Mouse (Mus musculus): Measurements from ENCODE around the gene Sp3.
"Not testable (repeated sequence)": the region's sequence is repeated elsewhere in the genome, so short reads cannot be mapped to it uniquely, and the experiment has no call there.

Sp3 gene

DNA sequence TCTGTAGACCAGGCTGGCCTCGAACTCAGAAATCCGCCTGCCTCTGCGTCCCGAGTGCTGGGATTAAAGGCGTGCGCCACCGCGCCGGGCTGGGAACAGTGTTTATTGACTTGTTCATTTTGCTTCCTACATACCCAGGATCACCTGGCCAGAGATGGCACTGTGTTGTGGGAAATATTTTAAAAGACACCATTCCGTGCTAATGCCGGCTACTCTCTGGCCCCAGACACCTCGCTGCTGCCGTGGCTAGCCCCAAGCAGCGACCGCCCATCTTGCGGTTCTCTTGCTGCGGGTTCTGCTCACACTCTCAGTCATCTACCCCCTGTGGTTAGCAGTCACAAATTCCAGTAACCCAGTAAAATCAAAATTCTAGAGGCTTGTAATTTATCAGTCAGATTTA is 12.3 kb upstream of the Sp3 start:
- DNase-seq (ENCODE audit: low spot score) = no peak

DNA sequence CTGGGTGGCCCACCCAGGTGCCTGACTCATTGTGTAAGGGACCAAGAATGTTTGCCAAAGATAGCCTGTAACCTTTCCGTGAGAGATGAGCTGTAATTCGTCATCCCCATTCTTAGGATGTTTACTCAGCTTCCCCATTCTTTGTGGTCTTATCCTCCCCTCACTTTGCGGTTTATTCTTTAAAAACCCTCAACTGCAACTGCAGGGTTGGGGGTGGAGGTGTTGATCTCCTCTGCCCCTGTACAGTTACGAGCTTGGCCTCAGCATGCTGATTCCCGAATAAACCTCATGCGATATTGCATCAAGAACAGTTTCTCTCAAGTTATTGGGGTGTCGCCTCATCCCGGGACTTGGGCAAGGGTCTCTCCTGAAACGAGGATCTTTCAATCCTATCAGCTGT is 8.7 kb upstream of the Sp3 start:
- DNase-seq (ENCODE audit: low spot score) = not testable (repeated sequence)

DNA sequence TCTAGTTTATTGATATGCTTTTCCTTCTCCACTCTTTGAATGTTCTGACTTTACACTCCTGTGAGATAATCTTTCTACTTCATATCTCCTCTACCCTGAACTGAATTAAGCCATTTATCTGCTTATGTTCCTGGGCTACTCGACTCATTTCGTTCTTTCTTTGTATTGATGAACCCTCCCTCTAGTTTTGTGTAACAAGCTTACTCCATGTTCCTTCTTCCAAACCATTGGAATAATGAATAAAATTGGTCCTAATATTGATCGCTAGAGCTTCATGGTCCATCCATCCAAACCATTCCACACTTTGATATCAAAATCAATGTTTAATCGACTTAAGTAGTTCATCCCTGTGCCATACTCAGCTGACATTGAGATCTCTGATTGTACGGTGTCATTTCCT is 6.4 kb upstream of the Sp3 start, which contains the start of gene Gm11084:
Gm11084 (minus strand) TSS at position 101 of the 400 bp plus-strand sequence.
- no peak for DNase-seq (ENCODE audit: low spot score)

DNA sequence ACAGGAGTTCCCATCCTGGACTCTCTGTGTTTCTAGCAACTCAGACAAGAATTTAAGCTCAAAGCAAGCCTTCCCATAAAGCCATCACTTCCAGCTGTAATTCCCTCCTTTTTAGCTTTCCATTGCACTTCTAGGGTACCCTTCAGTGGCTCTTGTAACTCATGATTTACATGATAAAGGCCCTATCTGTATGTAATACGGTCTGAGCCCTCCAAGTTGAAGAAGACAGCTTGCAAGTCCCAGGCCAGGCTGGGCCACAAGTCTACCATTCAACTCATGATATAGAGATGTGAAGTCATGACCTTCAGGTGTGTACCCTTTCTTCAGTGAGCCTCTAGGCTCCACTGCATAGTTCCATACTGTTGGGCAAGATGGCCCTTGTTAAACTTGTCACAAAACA is 5.3 kb upstream of the Sp3 start:
- DNase-seq (ENCODE audit: low spot score) = no peak

DNA sequence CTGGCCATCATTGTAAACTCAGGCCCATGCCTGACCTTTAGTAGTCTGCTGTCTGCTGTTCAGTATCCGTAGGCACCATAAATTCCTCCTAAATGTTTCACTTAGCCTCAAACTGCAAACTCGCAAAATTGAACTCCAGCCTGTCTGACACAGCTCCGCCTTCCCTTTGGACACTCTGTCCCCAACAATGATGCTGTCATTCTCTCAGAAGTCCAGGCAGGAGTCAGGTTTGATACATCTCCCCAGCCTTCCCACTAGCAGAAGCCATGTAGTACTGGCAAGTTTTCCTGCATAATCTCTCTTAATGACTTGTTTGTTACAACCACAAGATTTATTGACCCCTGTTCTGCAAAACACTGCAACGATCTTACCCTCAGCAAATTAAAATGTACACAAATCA is 4.6 kb upstream of the Sp3 start:
- no peak for DNase-seq (ENCODE audit: low spot score)

DNA sequence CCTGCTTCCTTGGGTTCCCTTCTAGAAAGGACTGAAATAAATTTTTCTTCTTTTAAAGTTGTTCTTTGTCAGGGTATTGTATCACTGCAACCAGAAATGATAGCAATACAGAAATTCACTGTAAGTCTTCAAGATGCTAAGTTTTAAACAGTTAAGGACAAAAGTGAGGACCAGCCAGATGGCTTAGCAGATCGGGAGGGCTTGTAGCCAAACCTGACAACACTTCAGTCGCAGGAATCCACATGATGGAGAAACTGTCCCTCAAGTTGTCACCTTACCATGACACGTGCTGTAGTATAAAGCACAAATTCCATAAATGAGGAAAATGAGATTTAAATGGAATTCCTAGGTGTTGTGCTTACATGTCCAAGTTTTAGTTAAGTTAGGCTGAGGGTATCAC is 3.0 kb upstream of the Sp3 start:
- DNase-seq (ENCODE audit: low spot score) = no peak

DNA sequence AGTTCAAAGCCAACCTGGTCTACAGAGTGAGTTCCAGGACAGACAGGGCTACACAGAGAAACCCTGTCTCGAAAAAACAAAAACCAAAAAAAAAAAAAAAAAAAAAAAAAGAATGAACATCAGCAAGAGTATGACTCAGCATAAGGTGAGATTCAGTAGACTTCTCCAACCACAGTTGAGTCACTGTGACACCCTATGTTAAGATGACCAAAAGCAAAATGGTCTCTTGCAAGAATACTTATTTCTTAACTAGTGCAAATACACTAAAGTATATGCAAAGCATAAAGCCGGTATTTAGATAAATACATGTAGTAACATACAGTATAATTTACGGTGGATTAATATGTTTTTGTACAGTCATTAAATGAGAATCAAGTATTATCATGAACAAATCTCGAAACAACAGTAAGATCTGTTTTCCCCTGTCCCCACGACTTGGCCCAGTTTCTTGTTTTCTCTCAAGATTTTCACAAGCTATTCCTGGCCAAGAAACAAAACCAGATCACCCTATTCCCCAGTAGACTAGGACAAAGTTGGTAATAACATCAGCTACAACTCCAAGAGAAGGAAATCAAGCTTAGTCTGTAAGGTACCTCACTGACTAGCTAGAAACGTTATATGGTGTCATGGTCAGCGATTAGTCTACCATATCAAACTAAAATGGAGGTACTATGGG is 2.0 kb upstream of the Sp3 start:
- DNase-seq (ENCODE audit: low spot score) = no peak

DNA sequence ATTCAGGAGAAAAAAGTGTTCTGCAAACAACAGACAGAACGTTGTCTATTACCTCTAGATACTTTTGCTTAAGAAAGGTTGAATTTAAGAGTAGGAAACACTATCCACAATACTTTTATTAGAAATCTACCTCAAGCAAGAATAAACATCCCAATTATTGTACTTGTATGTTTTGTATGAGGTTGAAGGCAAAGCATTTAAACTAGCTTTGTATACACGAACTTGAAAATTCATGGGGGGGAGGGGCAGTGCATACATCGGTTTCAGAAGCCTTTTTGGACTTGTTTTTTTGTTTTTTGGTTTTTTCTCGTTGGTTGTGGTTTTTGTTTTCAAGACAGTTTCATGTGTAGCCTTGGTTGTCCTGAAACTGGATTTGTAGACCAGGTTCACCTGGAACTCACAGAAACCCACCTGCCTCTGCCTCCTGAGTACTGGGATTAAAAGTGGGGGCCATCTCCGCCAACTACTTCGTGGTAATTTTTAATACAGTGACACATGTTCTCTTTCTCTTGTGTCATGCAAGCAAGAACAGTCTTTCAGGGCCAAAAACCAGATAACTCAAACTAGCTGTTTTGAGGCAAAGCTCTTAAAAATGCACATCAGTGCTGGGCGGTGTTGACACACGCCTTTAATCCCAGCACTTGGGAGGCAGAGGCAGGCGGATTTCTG is 1.3 kb upstream of the Sp3 start:
- DNase-seq (ENCODE audit: low spot score) = no peak

DNA sequence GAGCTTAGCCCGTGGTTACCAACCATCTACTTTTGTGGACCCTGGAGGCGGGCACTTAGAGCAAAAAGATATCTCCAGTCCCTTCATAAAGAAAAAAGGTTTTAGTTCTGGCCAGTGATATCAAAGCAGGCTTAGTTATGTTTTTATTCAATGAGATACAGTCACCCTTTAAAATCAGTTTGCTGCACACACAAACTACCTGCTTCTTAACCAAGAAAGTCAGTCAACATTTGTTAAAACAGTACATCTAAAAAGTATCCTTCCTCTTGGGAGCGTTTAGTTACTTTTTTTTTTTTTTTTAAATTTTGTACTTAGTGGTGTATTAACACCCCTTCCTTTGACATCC is 802 bp upstream of the Sp3 start:
- no peak for DNase-seq (ENCODE audit: low spot score)

DNA sequence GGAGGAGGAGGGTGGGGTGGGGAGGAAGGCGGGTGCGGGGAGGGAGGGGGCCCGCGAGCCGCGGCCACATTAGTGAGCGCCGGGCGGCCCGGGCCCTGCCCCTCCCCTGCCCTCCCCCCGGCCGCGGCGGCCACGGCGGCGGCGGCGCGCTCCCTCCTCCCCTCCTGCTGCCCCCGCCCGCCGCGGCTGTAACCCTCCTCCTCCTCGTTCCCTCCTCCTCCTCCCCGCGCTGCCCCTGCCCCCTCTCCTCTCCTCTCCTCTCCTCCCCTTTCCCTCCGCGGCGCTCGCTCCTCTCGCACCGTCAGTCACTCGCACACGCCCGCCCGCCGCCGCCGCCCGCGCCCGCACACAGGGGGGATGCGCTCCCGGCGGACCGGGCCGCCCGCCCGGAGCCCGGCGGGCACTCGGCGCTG is 581 bp downstream of the Sp3 start:
- DNase-seq (ENCODE audit: low spot score) = no peak

DNA sequence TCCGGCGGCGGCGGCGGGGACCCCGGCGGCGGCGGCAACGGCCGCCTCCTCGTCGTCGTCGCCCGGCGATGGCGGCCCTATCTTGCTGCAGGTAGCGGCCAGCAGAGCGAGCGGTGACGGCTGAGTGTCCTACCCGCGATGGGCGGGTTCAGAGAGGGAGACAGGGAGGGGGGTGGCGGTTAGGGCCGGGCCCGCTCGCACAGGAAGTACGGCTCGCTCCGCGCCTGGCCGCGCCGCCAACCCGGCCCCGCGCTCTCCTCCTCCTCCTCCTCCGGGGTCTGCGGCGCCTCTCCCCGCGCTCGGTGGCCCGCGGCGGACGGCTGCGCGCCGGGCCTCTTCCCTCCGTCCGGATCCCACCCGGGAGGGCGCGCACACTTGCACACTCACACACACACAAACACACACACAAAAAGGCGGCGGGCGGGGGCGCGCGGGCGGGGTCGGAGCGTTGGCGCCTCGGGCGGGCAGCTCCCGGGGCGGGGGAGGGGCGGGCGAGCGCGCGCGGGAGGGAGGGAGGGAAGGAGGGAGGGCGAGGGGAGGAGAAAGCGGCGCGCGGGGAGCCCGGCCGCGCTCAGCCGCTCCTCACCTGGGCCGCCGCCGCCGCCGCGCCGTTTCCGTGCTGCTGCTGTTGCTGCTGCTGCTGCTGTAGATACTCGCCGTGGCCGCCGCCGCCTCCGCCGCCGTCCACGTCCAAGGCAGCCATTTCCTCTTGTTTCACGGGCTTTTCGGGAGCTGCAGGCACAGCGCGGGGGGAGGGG is 1.2 kb downstream of the Sp3 start:
- peak; percentile 82 for DNase-seq (ENCODE audit: low spot score)

DNA sequence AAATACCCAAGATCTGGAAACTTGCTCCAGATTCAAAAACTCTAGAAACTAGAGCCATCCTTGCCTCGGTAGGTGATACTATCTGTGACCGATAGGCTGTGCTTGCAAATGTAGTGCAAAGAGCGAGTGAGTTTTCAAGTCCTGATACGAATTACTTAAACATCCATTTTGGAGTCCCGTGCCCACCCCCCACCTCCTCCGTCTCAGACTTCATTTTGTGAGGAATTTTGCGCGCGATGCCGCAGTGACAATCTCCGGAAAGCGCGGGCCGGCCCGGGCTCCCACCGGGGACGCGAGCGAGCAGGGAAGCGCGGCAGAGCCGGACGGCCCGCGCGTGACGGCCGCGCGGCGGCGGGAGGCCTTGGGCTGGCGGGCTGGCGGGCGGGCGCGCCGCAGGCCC is 1.8 kb downstream of the Sp3 start:
- DNase-seq (ENCODE audit: low spot score) = peak; percentile 75

DNA sequence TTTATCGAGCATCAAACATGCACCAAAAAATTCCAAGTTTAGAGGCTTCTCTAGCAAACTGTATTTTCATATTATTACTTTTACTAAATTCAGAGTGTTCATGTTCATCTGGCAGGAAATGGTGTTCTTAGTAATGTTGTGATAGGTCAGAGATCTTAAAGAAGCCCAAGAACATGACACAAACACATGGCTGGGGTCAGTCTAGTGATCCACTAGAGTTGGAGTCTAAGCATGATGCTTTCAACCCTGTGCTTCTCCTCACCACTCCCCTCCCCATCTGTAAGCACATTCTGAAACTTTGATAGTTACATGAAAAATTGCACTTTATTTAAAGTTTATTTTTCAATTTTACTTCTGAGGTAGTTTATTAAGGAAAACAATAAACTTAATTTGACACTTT is 3.0 kb downstream of the Sp3 start:
- no peak for DNase-seq (ENCODE audit: low spot score)

DNA sequence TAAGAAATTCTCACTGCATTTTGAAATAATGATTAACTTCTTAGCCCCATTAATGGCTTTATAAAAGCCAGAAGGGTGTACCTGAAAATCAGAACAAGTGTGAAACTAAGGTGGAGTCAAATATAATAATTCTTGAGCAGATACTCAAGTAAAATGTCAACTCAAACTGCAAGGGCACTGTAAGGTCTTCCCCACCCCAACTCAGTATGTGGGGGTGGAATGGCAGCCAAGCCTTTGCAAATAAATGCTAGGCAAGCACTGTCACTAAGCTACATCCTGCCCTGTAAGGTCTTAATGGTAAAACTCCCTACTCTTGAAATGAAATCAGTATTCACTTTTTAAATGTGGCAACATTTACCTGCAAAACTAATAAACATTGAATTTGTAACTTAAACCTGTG is 4.2 kb downstream of the Sp3 start:
- DNase-seq (ENCODE audit: low spot score) = no peak

DNA sequence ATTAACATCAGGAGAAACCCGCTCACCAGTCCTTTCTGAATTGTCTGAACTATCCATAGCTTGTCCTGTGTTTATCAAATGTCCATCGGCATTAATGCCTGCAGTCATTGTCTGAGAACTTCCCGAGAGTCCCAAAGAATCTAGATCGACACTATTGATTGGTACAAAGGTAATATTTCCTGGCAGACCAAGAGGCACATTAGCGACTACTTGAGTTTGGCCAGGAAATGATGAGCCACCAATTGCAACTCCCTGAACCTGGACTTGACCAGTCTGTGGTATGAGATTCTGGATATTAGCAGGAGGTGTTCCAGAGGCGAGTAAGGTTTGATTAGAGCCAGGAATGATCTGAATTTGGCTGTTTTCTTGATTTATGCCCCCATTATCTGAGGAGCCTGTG is 9.4 kb downstream of the Sp3 start:
- DNase-seq (ENCODE audit: low spot score) = no peak

DNA sequence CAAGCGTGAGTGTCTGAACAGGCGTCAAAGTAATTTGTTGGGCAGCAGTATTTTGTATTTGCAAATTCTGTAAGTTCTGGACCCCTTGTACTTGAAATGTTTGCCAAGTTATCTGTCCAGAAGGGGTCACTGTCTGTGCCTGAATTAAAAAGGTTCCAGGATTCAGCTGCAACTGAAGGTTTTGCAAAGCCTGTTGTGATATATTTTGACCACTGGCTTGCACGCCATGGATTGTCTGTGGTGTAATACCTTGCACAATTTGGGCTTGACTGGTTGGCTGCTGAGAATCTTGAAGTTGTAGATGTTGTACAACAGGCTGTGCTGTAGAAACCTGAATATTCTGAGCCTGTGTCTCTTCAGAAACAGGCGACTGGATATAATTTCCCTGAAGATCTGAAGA is 9.9 kb downstream of the Sp3 start:
- DNase-seq (ENCODE audit: low spot score) = no peak

DNA sequence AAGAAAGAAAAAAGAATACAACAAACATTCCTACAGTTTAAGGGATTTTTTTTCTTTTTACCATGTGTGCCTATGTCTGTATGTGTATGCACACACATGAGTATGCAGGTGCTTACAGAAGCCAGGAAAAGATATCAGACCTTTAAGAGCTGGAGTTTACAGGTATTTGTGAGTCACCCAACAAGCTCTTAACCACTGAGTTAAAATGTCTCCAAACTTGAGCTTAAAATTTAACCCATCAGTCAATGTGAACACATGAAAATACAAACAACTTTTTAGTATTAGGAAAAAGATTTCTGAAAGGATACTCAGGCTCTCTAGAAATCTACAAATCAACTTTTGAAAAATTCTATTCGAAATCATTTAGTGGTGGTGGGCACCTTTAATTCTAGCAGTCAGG is 11.7 kb downstream of the Sp3 start:
- DNase-seq (ENCODE audit: low spot score) = no peak

DNA sequence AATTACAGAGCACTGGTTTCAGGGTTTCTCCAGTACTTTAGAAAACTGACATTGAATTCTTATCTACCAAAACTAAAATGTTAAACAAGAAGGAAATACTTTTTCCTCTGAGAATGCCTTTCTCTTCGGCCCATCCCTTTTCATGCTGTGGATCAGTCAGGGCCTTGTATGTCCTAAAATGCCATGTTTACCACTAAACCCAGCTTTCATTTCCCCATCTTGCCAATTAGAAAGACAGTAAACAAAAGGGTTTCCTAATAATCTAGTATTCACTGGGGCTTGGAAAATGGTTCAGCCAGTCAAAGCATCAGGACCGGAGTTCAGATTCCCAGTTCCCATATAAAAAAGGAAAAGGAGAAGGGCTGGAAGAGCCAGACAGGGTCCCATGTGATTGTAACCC is 14.8 kb downstream of the Sp3 start:
- DNase-seq (ENCODE audit: low spot score) = no peak

DNA sequence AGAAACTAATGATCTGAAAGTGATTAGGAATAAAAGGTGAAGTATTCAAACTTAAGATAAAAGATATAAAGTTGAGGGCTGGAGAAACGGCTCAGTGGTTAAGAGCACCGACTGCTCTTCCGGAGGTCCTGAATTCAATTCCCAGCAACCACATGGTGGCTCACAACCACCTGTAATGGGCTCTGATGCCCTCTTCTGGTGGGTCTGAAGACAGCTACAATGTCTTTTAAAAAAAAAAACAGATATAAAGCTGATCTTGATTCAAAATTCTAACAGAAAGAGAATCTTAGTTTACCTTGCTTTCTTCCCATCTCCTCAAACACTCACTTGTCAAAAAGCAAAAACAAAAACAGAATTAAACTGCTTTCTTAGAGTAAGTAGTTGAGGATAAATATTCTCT is 23.8 kb downstream of the Sp3 start:
- no peak for DNase-seq (ENCODE audit: low spot score)

DNA sequence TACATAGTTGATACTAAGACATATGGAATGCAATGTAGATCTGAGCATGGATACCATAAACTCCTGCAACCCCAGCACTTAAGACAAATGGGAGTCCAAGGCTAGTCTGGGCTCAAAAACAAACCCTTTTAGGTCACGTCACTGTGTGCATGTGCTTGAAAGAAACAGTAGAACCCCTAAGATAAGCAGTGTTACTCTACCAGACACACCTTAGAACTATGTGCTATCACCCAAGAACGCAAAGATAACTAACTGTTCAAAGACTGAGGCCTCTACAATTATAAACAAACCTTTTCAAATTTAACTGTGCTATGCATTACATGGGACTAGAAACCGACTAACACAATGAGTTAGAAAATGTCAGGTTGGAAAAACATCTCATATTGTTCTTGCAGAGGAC is 27.3 kb downstream of the Sp3 start:
- no peak for DNase-seq (ENCODE audit: low spot score)

DNA sequence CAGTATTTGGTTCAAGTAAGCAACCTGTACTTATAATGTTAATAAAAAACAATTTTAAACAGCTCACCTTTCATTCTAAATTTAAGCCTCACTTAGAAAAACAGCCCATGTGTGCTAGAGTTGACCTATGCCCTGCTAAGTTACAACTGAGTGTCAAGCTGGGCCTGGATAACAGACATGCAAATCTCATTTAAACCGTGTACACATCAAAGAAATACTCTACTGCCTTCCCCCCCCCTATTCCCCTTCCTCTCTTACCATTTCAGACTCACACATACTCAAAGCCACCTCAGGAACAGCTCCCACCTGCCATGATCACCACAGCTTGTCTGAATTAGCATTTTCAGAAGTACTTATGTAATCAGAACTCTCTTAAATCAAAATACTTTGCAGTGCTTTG is 44.3 kb downstream of the Sp3 start:
- no peak for DNase-seq (ENCODE audit: low spot score)

DNA sequence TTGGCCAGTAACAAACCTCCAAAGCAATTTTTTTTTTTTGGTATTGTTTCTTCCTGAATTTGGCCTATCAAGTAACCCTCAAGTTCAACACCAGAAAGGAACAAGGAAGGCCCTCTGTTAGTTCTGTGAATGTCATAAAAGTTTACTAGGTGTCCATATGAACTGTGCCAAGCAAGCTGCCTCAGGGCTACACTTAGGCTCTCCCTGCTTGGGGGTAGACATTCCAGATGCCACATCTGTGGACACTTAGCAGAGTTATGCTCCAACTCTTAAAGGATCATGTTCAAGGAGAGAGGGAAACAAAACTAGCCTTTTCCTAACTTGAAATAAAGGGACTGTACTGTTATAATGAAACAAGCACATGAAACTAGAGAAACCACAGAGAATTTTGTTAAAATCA is 48.1 kb downstream of the Sp3 start:
- DNase-seq (ENCODE audit: low spot score) = no peak

DNA sequence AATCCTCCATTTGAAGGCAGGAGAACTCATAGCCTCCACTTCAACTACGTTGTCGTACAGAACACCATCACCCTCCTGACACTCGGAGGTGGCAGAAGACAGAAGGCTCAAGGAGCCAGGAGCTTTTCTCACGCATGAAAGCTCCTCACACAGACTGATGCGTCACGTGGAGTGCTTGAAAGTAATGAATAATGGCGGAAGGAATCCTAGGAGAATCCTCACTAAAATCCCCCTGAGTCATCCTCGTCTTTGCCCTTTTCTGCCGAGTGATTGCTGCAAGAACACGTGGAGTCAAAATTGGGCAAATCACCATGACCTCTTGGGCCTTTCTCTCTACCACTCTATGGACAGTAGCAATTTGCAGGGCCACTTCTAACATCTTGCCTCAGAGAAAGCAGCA is 55.3 kb downstream of the Sp3 start:
- peak; percentile 58 for DNase-seq (ENCODE audit: low spot score)

DNA sequence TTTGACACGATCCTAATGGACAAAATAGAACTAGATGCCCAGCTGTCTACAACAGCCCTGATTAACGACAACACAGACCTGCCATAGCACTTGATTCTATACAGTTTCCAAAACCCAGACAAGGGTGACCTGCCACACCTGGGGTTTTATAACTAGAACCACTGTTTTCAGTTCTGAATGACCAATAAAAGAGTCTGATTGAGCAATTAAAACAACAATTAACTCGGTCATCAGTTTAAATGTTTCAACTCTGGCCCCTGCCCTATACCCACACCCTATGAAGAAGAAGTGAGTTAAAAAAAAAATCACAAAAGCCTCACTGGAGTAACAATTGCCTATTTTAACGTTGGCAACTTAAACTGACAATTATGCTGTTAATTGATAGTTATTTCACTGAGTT is 64.1 kb downstream of the Sp3 start:
- DNase-seq (ENCODE audit: low spot score) = no peak

All from retina, embryonic 14.5 days (tissue).